Mouse (Mus musculus) CH12.LX (cell line): ENCODE measurements around the gene Pars2. TPM values are rescaled to one million over a fixed set of nuclear protein-coding genes. Genes with fewer than 3 reads are reported as not detected.

Experiments used
- DNase-seq: peaks from one replicate; pipeline ENCODE4 v3.0.0-alpha.2; 2013; ENCODE audit errors: extremely low read depth
- H3K27ac ChIP-seq: 2 replicates; pipeline ENCODE4 v1.5.1; 2012; ENCODE audit warnings: low read depth, mild to moderate bottlenecking, control low read depth, moderate library complexity; ENCODE audit not compliant: insufficient read depth
- H3K27me3 ChIP-seq: replicated peaks from 2 replicates; pipeline ENCODE3; 2012; ENCODE audit warnings: inconsistent platforms
- H3K36me3 ChIP-seq, 2 experiments: replicated peaks in 1 of 2; 2 replicates each; pipeline versions ENCODE3 to v1.6.1; 2012; ENCODE audit warnings: inconsistent platforms in 1 of 2, low read length in 1 of 2, mild to moderate bottlenecking in 1 of 2, mixed read lengths in 1 of 2, moderate library complexity in 1 of 2; ENCODE audit not compliant: control insufficient read depth in 1 of 2, insufficient read depth in 1 of 2
- H3K4me1 ChIP-seq, 2 experiments: 2 replicates each; pipeline ENCODE4 v1.6.1; 2012; ENCODE audit warnings: inconsistent platforms in 1 of 2, moderate library complexity in 1 of 2; ENCODE audit not compliant: insufficient read depth in 2 of 2, control insufficient read depth in 1 of 2
- H3K4me2 ChIP-seq: 2 replicates; pipeline ENCODE4 v1.6.1; 2012; ENCODE audit warnings: low read depth, mild to moderate bottlenecking, control low read depth; ENCODE audit not compliant: poor library complexity, insufficient read depth, severe bottlenecking
- H3K4me3 ChIP-seq, 3 experiments: fragments of 150-350 bp in 1 of 3; sonication (generic) in 1 of 3; replicated peaks in 1 of 3; 2 replicates each; pipeline versions ENCODE3 to v1.5.1; 2011 to 2012; ENCODE audit warnings: low read depth in 2 of 3, low read length in 2 of 3, mild to moderate bottlenecking in 2 of 3, moderate library complexity in 2 of 3, control low read depth in 1 of 3, improper control_type of control experiment in 1 of 3, inconsistent platforms in 1 of 3, mixed read lengths in 1 of 3; ENCODE audit not compliant: poor library complexity in 1 of 3
- H3K79me2 ChIP-seq: replicated peaks from 2 replicates; pipeline ENCODE4 v1.6.1; 2012; ENCODE audit warnings: mild to moderate bottlenecking, moderate library complexity; ENCODE audit not compliant: control insufficient read depth, poor library complexity, insufficient read depth, severe bottlenecking; ENCODE audit errors: extremely low read depth
- H3K9ac ChIP-seq: 2 replicates; pipeline ENCODE4 v1.6.1; 2012; ENCODE audit warnings: low read depth, mild to moderate bottlenecking, control low read depth, moderate library complexity; ENCODE audit not compliant: insufficient read depth
- H3K9me3 ChIP-seq: replicated peaks from 2 replicates; pipeline ENCODE3; 2012; ENCODE audit warnings: low read length, inconsistent platforms, mixed read lengths
- BHLHE40 ChIP-seq: IDR thresholded peaks from 2 replicates; pipeline ENCODE4 v1.6.1; 2011; ENCODE audit warnings: mild to moderate bottlenecking, low read depth, low read length, improper control_type of control experiment
- CHD1 ChIP-seq: IDR thresholded peaks from 2 replicates; pipeline ENCODE4 v1.6.1; 2012; ENCODE audit warnings: low read depth, low read length, improper control_type of control experiment, inconsistent platforms
- CHD2 ChIP-seq: IDR thresholded peaks from 2 replicates; pipeline ENCODE4 v1.6.1; 2011; ENCODE audit warnings: low read length, improper control_type of control experiment
- CTCF ChIP-seq, 2 experiments: IDR thresholded peaks in 1 of 2; conservative IDR thresholded peaks in 1 of 2; 2 replicates each; pipeline ENCODE4 v1.5.1; 2011 to 2012; ENCODE audit warnings: low read depth in 2 of 2, low read length in 2 of 2, improper control_type of control experiment in 1 of 2, inconsistent platforms in 1 of 2, mild to moderate bottlenecking in 1 of 2, moderate library complexity in 1 of 2
- E2F4 ChIP-seq: IDR thresholded peaks from 2 replicates; pipeline ENCODE4 v1.6.1; 2011; ENCODE audit warnings: low read depth, low read length, improper control_type of control experiment; ENCODE audit not compliant: insufficient replicate concordance
- EP300 ChIP-seq: IDR thresholded peaks from 2 replicates; pipeline ENCODE4 v1.6.1; 2011; ENCODE audit warnings: low read length, improper control_type of control experiment
- GABPA ChIP-seq: IDR thresholded peaks from 2 replicates; pipeline ENCODE4 v1.6.1; 2012; ENCODE audit warnings: low read depth, low read length, improper control_type of control experiment, inconsistent platforms; ENCODE audit not compliant: insufficient replicate concordance
- IRF4 ChIP-seq: IDR thresholded peaks from 2 replicates; pipeline ENCODE4 v1.6.1; 2014; ENCODE audit warnings: low read depth, mild to moderate bottlenecking, inconsistent platforms, low read length, improper control_type of control experiment
- MAX ChIP-seq: IDR thresholded peaks from 2 replicates; pipeline ENCODE4 v1.6.1; 2011; ENCODE audit warnings: low read length, improper control_type of control experiment
- MAZ ChIP-seq: IDR thresholded peaks from 2 replicates; pipeline ENCODE4 v1.6.1; 2012; ENCODE audit warnings: low read depth, mild to moderate bottlenecking, inconsistent platforms, low read length, improper control_type of control experiment, moderate library complexity
- MEF2A ChIP-seq: IDR thresholded peaks from 2 replicates; pipeline ENCODE4 v1.6.1; 2014; ENCODE audit warnings: low read depth, mild to moderate bottlenecking, inconsistent platforms, low read length, improper control_type of control experiment, borderline replicate concordance
- NRF1 ChIP-seq: IDR thresholded peaks from 2 replicates; pipeline ENCODE4 v1.6.1; 2014; ENCODE audit warnings: low read depth, mild to moderate bottlenecking, inconsistent platforms, low read length, improper control_type of control experiment, moderate library complexity
- PAX5 ChIP-seq: IDR thresholded peaks from 2 replicates; pipeline ENCODE4 v1.6.1; 2012; ENCODE audit warnings: low read length, inconsistent platforms, mixed read lengths
- POLR2AphosphoS2 ChIP-seq: IDR thresholded peaks from 2 replicates; pipeline ENCODE4 v1.6.1; 2011; ENCODE audit warnings: low read depth, low read length, improper control_type of control experiment
- RAD21 ChIP-seq: IDR thresholded peaks from 2 replicates; pipeline ENCODE4 v1.6.1; 2011; ENCODE audit warnings: low read depth, mild to moderate bottlenecking, low read length, improper control_type of control experiment, moderate library complexity
- RCOR1 ChIP-seq: conservative IDR thresholded peaks from 2 replicates; pipeline ENCODE4 v1.6.1; 2012; ENCODE audit warnings: low read depth, mild to moderate bottlenecking, inconsistent platforms, low read length, improper control_type of control experiment
- SMC3 ChIP-seq: IDR thresholded peaks from 2 replicates; pipeline ENCODE4 v1.6.1; 2011; ENCODE audit warnings: low read depth, low read length, improper control_type of control experiment
- TBP ChIP-seq: conservative IDR thresholded peaks from 2 replicates; pipeline ENCODE4 v1.6.1; 2011; ENCODE audit warnings: low read depth, low read length, improper control_type of control experiment
- TCF12 ChIP-seq: IDR thresholded peaks from 2 replicates; pipeline ENCODE4 v1.6.1; 2014; ENCODE audit warnings: low read depth, mild to moderate bottlenecking, inconsistent platforms, low read length, improper control_type of control experiment
- USF1 ChIP-seq: IDR thresholded peaks from 2 replicates; pipeline ENCODE4 v1.6.1; 2014; ENCODE audit warnings: low read depth, mild to moderate bottlenecking, inconsistent platforms, low read length, improper control_type of control experiment
- USF2 ChIP-seq: conservative IDR thresholded peaks from 2 replicates; pipeline ENCODE4 v1.6.1; 2011; ENCODE audit warnings: low read depth, low read length, improper control_type of control experiment
- ZC3H11A ChIP-seq: IDR thresholded peaks from 2 replicates; pipeline ENCODE4 v1.6.1; 2012; ENCODE audit warnings: low read depth, mild to moderate bottlenecking, inconsistent platforms, low read length, improper control_type of control experiment
- ZMIZ1 ChIP-seq: IDR thresholded peaks from 2 replicates; pipeline ENCODE4 v1.6.1; 2012; ENCODE audit warnings: low read depth, mild to moderate bottlenecking, inconsistent platforms, low read length, improper control_type of control experiment
- ZNF384 ChIP-seq: IDR thresholded peaks from 2 replicates; pipeline ENCODE4 v1.6.1; 2012; ENCODE audit warnings: low read depth, low read length, improper control_type of control experiment, inconsistent platforms
- dilution Hi-C: fragments of 300-500 bp; cut with MboI; formaldehyde crosslinking; loops from 2 replicates; pipeline ENCODE4 v1.14.3; 2020; ENCODE audit warnings: low sequenced_read_pairs; ENCODE audit not compliant: extremely low pct_unique_long_range_greater_than_20kb, extremely low pct_ligation_motif_present
- in situ Hi-C: fragments of 300-500 bp; cut with MboI; formaldehyde crosslinking; loops from 3 replicates; pipeline ENCODE4 v1.14.3; 2019; ENCODE audit warnings: low sequenced_read_pairs, low pct_ligation_motif_present, low pct_unique_long_range_greater_than_20kb, mixed read lengths
- polyA plus RNA-seq: library from polyadenylated mRNA; unstranded; fragments of >175 nt; gene quantifications from 2 replicates; pipeline ENCODE4 v1.2.1, GENCODE M21; 2012; ENCODE audit warnings: low read depth; ENCODE audit not compliant: insufficient read length
- total RNA-seq, 2 experiments: library from RNA; depleted of rRNA; stranded (reverse); fragments of 300-350 nt in 1 of 2; fragments of >200 nt in 1 of 2; gene quantifications; 2 replicates each; pipeline ENCODE4 v1.2.3; 2012 to 2014

Gene Pars2
- total and polyA plus RNA-seq, 3 experiments = 9.3 to 17.1 (median 13.0) TPM

DNA sequence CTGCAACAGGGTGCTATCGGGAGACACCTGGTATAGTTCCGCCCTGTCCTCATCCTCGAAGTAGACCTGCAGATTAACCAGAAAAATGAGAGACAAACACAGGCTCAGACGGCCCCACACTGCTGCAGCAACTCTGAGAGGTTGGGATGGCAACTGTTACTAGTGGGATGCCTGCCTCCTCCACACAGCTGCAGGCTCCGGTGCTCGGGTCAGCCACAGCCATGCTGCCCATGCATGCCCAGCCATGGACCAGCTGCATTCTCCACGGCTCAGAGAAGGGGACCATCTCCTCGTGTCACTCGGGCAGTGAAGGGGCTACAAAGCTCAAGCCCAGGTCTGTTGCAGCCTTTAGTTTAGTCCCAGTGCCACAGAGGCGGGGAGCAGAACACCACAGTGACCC, 14.8 kb downstream of the Pars2 start:
- dilution Hi-C loops = no loop called here
- Histone ChIP-seq H3K9me3 (no peaks in the 10 kb centered on the region), H3K79me2 (no peaks in the 10 kb centered on the region), H3K36me3 (peaks cover 92 to 100% of the 10 kb centered on the region in 2 experiments), H3K27ac (no peak overlapping the region), H3K4me3 (no peak overlapping the region), H3K9ac (no peak overlapping the region), H3K4me2 (no peak overlapping the region), H3K4me1 (no peaks in the 10 kb centered on the region), H3K27me3 (no peaks in the 10 kb centered on the region)
- no peak for DNase-seq
- in situ Hi-C loops = no loop called here
- TF ChIP-seq TBP (no peak), CHD2 (no peak), CHD1 (no peak), TCF12 (no peak), ZNF384 (no peak), NRF1 (no peak), GABPA (no peak), PAX5 (no peak), IRF4 (no peak)

DNA sequence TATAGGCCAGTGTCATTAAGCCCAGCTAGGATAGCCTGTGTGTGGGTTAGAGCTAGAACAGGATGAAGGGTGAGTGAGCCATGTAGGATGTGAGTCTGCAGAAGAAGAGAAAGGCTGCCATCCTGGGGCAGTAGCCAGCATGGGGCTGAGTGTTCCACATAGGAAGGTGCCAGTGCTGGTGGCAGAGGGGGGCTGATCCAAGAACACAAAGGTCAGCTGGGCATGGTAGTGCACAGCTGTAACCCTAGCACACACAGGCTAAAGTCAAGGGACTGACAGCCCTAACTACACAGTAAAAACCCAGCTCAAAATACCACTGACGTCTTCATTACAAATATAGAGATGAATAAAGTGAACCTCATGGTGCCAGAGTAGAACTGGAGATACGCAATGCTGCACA, 15.7 kb downstream of the Pars2 start:
- dilution Hi-C loops = no loop called here

DNA sequence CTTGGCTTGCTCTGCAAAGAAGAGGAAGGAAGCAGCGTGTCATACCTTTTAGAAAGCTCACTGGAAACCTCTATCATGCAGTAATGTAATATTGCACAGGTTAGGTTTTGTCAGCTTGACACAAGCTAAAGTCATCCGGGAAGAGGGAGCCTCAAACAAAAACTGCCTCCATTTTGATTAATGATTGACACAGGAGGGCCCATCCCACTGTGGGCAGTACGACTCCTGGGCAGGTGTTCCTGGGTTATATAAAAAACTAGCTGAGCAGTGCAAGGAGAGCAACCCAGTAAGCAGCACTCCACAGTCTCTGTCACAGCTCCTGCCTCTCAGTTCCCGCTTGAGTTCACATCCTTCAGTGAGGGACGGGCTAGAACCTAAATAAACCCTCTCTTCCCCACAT, 25.9 kb downstream of the Pars2 start:
- peaks cover under 1% of the 10 kb centered on the region for H3K27me3 ChIP-seq
- no peak overlapping the region for H3K9ac ChIP-seq
- H3K9me3 ChIP-seq = no peaks in the 10 kb centered on the region
- H3K79me2 ChIP-seq = peaks cover 8% of the 10 kb centered on the region
- DNase-seq = no peak
- peaks cover 46 to 54% of the 10 kb centered on the region in 2 experiments for H3K36me3 ChIP-seq
- in situ Hi-C loops (no loop called here), dilution Hi-C loops (no loop called here)
- peaks cover 6 to 33% of the 10 kb centered on the region in 2 experiments for H3K4me1 ChIP-seq
- no peak overlapping the region for H3K4me3 ChIP-seq
- TF ChIP-seq ZC3H11A (no peak), CTCF (conservative IDR thresholded peaks at IDR 0.05 in 1 of 2, IDR thresholded peaks at IDR 0.05 in 1 of 2; ENCODE audit: low read depth in 2 of 2, low read length in 2 of 2) (no peak), MAX (no peak), E2F4 (no peak), ZMIZ1 (no peak), MAZ (no peak), CHD1 (no peak), TCF12 (no peak)
- no peak overlapping the region for H3K4me2 ChIP-seq
- no peak overlapping the region for H3K27ac ChIP-seq

More for the DNA sequence above, 15.7 kb downstream of the Pars2 start:
- no peak for DNase-seq
- TF ChIP-seq RAD21 (no peak), BHLHE40 (no peak), GABPA (no peak), ZNF384 (no peak), USF2 (no peak), NRF1 (no peak), EP300 (no peak), CTCF (conservative IDR thresholded peaks at IDR 0.05 in 1 of 2, IDR thresholded peaks at IDR 0.05 in 1 of 2; ENCODE audit: low read depth in 2 of 2, low read length in 2 of 2) (no peak), USF1 (no peak), MEF2A (no peak), TBP (no peak), RCOR1 (no peak), PAX5 (no peak), POLR2AphosphoS2 (no peak), CHD1 (no peak), SMC3 (no peak)
- H3K27ac ChIP-seq = no peak overlapping the region
- H3K27me3 ChIP-seq = no peaks in the 10 kb centered on the region
- no peaks in the 10 kb centered on the region for H3K9me3 ChIP-seq
- H3K4me2 ChIP-seq = no peak overlapping the region
- peaks cover 90 to 100% of the 10 kb centered on the region in 2 experiments for H3K36me3 ChIP-seq
- no peak overlapping the region for H3K4me3 ChIP-seq
- H3K4me1 ChIP-seq = no peaks in the 10 kb centered on the region
- H3K9ac ChIP-seq = no peak overlapping the region
- H3K79me2 ChIP-seq = no peaks in the 10 kb centered on the region
- in situ Hi-C loops = no loop called here
